Mouse (Mus musculus): ENCODE measurements around the gene Mpi. TPM values are rescaled to one million over a fixed set of nuclear protein-coding genes. Genes with fewer than 3 reads are reported as not detected.

The Mpi gene
- total RNA-seq, 4 experiments from 2014 or later, result 127 to 162 (median 147) TPM

DNA sequence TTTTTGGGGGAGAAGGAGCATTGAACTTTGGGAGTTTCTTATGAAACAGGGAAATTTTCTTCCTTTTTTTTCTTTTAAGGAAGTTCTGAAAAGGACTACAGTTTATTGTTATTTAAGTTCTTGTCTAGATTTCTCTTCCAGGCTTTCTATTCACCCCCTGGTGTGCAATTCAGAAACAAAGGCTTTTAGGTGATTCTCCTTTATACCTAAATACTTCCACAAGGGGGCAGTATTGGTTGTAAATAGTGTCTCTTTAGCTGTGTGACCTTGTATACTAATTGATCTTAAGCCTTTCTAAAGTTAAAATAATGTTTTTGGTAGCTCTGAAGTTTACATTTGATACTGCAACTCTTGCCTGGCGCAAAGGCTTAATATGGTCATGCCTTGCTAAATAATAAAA is 28.8 kb downstream of the Mpi start:
- DNase-seq (ENCODE audit: low spot score), result peak; percentile 67

- DNase-seq (ENCODE audit: low spot score), result no peak
Measured at GRCm38 (mm10) chr9:57522861-57523246, 29.7 kb downstream of the Mpi start.

DNA sequence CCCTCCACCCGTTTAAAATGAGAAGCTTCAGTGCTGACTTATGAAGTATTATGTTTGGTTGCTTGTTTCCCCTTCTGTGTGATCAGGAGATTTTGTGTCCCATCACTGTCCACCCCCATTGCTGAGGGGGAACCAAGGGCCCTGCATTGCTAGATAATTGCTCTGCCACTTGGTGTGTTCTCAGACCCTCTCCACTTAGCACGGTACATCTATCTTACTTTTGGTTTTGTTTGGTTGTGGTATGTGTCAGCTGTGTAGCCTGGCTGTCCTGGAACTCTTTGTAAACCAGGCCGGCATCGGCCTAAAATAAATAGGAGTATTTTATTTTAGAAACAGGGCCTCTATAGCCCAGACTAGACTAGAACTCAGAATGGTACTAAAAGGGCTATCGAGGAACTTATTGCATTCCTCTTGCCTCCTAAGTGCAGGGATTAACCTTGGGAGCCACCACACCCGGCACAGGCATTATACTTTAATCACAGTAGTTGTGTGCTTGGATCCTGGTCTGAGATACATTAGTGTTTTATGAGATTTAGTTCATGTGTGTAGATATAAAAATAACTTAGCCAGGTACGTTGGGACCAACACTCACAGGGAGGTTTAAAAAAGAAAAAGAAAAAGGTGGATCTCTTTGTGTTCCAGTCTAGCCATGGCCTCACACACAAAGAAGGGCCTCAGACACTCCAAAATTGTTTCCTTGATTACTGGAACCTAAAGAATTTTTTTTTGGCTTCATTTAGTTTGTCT is 30.3 kb downstream of the Mpi start:
- DNase-seq (ENCODE audit: low spot score), result no peak

DNA sequence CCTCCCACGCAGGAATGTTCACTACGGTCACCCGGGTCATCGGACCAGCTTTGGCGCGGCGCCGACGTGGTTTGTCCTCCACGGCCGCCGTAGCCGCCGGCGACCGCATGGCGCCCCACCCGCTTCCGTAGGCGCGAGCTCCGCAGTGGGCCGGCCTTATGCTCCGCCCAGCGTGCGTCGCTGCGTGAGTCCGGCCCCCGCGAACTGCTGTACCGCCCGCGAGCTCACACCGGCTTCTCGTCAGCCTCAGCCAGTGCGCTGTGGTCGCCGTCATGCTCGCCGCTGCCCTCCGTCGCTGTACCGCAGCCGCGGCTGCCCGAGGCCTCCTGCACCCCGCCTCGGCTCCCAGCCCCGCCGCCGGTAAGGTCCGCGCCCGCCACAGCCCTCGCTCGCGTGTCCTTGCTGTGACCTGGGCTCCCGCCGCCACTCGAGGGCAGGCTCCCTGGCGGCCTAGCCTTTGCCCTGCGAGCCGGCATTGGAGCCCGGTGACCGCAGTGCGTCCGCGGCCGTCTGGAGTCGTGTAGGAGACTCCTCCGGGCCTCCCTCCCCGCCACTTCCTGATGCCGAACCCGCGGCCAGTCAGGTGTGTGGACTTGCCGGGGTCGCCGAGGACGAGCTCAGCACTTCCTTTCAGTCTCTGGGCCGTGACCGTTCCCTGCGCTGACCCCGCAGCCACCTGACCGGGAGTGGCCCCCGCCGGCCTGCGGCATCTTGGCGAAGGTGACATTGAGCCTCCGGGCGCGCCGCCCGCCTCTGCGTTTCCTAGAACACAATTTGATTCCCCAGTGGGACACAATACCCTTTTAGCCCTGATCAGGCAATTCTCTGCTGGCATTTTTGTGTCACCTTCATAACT is 31.3 kb downstream of the Mpi start, which contains the start of gene Cox5a:
Cox5a (plus strand) TSS at position 219 of the 856 bp plus-strand sequence.
- peak; percentile 92 for DNase-seq (ENCODE audit: low spot score)

GRCm38 (mm10) chr9:57520375-57521055 is 32.0 kb downstream of the Mpi start:
- DNase-seq (ENCODE audit: low spot score), result no peak

DNA sequence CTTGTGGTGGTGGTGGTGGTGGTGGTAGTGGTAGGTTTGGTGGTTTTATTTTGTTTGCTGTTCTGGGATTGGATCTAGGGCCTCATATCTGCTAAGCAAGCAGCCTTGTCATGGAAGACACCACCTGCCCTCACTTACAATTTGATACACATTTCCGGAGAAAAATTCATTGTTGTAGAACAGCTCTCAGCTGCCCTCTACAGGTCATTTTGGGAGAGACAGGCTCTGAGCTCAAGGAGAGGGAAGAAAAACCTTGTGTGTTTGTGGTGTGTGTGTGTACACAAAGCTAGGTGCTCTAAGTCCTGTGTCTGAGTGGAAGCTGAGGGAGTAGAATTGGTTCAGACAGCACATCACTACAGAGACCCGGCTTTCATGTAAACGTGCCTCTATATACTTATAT is 35.5 kb downstream of the Mpi start:
- peak; percentile 68 for DNase-seq (ENCODE audit: low spot score)

GRCm38 (mm10) chr9:57510577-57510976 is 42.0 kb downstream of the Mpi start:
- DNase-seq (ENCODE audit: low spot score), result no peak

DNA sequence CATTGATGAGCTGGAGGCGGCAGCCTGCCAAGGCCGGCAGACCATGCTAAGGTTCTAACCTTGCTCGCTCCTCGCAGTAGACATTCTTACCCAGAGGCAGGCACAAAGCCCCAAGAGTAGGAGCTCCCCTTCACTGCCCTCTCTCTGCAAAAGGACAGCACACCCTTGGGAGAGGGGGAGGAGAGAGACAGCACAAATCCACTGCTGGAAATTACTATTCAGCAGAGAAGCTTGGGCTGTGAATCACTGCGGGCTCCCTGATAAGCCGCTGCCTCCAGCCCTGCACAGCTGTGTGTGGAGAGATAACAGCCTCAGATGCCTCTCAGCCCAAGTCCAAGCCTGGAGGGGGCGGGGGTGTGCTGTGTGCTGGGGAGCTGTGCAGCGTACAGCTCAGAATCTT is 46.9 kb downstream of the Mpi start:
- peak; percentile 69 for DNase-seq (ENCODE audit: low spot score)

DNA sequence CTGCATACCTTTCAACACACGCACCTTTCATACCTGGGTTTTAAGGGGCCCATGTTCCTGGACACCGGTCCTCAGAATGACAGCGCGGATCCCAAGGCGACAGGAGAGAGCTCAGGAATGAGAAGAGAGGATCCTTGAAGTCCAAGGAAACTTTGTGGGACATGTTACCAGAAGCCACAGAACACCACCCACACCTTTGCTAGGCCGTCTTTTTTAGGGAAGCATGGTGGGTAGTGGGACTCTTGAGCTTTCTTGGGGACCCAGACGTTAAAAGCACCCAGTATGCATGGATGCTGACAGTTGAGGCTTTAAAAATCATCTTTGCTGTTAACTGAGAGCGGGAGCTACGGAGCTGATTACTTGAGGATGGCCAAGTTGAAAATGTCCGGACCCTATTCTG is 47.7 kb downstream of the Mpi start:
- DNase-seq (ENCODE audit: low spot score), result no peak

DNA sequence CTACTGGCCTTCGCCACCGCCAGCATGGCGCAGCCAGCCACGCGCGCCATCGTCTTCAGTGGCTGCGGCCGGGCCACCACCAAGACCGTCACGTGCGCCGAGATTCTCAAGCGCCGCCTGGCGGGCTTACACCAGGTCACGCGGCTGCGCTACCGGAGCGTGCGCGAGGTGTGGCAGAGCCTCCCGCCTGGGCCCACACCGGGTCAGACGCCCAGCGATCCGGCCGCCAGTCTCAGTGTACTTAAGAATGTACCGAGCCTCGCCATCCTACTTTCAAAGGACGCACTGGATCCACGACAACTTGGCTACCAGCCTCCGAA is 48.2 kb downstream of the Mpi start:
- DNase-seq (ENCODE audit: low spot score), result no peak

- DNase-seq (ENCODE audit: low spot score), result peak; percentile 66
Measured at GRCm38 (mm10) chr9:57503622-57504380, 48.8 kb downstream of the Mpi start, which contains the start of gene Rpp25. TSS of gene Rpp25 (plus strand) at chr9:57504026.

DNA sequence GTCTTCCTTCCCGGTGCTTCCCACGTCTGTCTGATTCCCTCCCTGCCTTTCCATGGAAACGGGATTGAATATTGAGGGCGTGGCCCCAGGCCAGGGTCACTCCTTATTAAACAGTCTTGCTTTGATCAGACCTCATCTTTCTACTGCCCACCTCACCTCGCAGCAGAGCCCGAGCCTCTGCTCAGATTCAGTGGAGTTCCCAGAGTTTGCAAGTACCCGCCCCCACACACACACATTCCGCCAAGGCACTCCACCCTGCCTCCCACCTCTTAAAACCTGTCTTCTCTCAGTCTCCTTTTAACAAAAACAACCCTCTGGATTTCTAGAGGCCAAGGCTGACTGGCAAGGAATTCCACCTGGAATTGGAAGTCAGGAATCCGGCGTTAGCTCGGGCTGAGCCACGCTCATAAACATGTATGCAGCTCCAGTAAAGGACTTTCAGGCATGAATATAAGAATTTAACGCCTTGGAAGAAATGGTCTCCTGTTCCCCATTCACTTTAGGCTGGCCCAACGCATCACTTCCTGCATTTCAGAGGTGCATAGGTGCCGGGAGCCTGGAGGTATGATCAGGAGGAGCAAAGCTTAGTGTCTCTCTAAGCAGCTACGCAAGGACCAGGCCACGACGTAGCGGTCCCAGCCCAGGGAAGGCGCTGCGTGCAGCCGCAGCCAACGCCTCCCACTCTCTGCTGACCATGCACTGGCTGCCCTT is 49.5 kb downstream of the Mpi start:
- DNase-seq (ENCODE audit: low spot score), result no peak

GRCm38 (mm10) chr9:57501861-57502260 is 50.7 kb downstream of the Mpi start:
- DNase-seq (ENCODE audit: low spot score), result no peak

DNA sequence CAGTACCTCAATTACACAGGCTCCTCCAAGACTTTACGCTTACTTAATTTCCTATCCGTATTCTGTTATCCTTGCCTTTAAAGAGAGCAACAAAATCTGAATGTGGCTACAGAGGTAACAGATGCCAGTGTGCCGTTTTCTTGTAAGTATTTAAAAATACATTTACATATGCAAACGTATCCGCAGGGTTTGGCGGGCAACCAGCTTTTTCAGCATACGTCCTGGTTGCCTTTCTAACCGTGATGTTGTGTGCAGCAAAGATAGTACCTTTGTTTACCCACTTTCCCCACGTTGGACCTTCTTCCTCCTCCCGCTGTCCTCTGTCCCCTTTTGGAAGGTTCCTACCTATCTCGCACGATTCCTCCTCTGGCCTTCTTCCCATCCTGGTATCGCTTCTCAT is 51.1 kb downstream of the Mpi start:
- no peak for DNase-seq (ENCODE audit: low spot score)

- DNase-seq (ENCODE audit: low spot score), result no peak
Measured at GRCm38 (mm10) chr9:57498536-57498935, 54.0 kb downstream of the Mpi start.

DNA sequence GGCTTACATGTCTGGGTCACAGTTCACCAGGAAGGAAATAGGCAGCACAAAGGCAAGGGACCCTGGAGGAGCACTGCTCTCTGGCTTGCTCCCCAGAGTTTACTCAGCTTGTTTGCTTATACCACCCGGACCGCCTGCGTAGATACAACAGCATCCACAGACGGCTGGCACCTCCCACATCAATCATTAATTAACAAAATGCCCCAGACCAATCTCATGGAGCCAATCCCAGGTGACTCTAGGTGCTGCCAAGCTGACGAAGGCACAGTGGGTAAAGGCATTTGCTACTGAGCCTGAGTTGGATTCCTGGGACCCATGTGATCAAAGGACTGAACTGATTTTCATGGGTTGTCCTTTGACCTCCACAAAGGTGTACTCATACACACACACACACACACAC is 55.3 kb downstream of the Mpi start:
- no peak for DNase-seq (ENCODE audit: low spot score)

DNA sequence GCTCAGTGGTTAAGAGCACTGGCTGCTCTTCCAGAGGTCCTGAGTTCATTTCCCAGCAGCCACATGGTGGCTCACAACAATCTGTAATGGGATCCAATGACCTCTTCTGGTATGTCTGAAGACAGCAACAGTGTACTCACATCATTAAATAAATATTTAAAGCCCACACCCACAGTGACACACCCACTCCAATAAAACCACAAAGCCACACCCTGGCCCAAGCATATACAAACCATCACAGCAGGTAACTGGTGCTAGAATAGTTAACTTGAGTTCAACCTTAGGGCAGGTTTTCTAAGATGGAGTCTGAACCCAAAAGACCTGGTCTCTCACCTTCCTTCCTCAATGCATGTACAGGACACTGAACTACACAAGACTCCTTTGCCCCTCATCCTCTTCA is 57.6 kb downstream of the Mpi start:
- DNase-seq (ENCODE audit: low spot score), result no peak
